Mouse (Mus musculus) CH12.LX (cell line): ENCODE measurements around the gene Rad9a.

Source experiments
- MAX ChIP-seq: IDR thresholded peaks from 2 replicates; pipeline ENCODE4 v1.6.1; 2011; ENCODE audit warnings: low read length, improper control_type of control experiment
- POLR2A ChIP-seq: IDR thresholded peaks from 2 replicates; pipeline ENCODE4 v1.6.1; 2011; ENCODE audit warnings: low read depth, mild to moderate bottlenecking, improper control_type of control experiment, low read length

GRCm38 (mm10) chr19:4197180-4197579 lies 4.3 kb downstream of the Rad9a start:
- no peak for TF ChIP-seq POLR2A
- TF ChIP-seq MAX = no peak
